Mouse (Mus musculus): ENCODE results near the gene Ccdc83. TPM values are rescaled to one million over a fixed set of nuclear protein-coding genes. Genes with fewer than 3 reads are reported as not detected.
"Not testable (repeated sequence)": the region's sequence is repeated elsewhere in the genome, so short reads cannot be mapped to it uniquely, and the experiment has no call there.

The Ccdc83 gene
- polyA plus RNA-seq, 1 experiment from 2014 or later = not detected

DNA sequence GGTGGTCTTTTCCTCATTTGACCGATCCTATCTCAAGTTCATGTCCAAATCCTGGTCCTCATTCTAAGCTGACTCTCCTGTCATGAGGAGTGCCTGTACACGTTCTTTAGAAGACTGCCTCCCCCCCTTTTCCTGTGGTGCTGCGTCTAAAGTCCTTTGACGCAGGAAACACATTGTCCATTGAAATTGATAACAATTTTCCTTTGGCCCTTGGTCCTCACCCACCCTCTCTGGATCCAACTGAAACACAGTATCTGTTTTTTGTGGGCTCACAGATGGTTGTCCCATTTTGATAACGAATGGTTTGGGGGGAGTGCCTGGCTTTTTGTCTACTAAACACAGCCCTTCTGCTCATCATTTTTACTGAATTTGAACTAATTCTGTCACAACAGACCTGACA lies 21.9 kb downstream of the Ccdc83 start:
- H3K4me3 ChIP-seq = no peak overlapping the region
- no peak overlapping the region for H3K4me2 ChIP-seq (replicated peaks)
- H3K27ac ChIP-seq (replicated peaks) = no peak overlapping the region
- no peaks in the 10 kb centered on the region for H3K9me3 ChIP-seq
- 83% methylated on average over 5 of the region's 5 CpGs for WGBS
- H3K36me3 ChIP-seq = no peaks in the 10 kb centered on the region
- no peak for ATAC-seq (replicated peaks)
- no peaks in the 10 kb centered on the region for H3K27me3 ChIP-seq
- no peaks in the 10 kb centered on the region for H3K4me1 ChIP-seq
- no peak overlapping the region for H3K9ac ChIP-seq (replicated peaks)

DNA sequence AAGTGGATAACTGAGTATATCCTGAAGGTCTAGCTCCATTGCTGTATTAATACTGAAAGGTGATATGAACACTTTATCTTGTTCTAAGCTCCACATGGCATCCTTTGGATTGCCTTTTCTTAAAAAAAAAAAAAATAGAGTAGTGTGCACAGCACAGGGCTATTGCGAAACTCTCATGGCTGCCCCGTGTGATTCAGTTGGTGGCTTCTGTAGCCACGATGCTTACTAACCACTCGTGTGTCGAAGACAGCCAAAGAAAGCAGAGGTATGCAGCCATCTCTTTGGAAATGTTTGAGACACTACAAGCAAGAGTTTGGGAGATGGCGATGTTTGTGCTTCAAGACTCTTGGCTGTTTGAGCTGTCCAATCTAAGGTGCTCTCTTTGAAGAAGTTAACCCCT lies 22.4 kb downstream of the Ccdc83 start:
- no peak for ATAC-seq (replicated peaks)
- no peaks in the 10 kb centered on the region for H3K4me1 ChIP-seq
- no peaks in the 10 kb centered on the region for H3K9me3 ChIP-seq
- H3K4me3 ChIP-seq = no peak overlapping the region
- no peak overlapping the region for H3K27ac ChIP-seq (replicated peaks)
- no peak overlapping the region for H3K4me2 ChIP-seq (replicated peaks)
- H3K9ac ChIP-seq (replicated peaks) = no peak overlapping the region
- no peaks in the 10 kb centered on the region for H3K36me3 ChIP-seq
- WGBS = 90% methylated on average over 6 of the region's 6 CpGs
- H3K27me3 ChIP-seq = no peaks in the 10 kb centered on the region

DNA sequence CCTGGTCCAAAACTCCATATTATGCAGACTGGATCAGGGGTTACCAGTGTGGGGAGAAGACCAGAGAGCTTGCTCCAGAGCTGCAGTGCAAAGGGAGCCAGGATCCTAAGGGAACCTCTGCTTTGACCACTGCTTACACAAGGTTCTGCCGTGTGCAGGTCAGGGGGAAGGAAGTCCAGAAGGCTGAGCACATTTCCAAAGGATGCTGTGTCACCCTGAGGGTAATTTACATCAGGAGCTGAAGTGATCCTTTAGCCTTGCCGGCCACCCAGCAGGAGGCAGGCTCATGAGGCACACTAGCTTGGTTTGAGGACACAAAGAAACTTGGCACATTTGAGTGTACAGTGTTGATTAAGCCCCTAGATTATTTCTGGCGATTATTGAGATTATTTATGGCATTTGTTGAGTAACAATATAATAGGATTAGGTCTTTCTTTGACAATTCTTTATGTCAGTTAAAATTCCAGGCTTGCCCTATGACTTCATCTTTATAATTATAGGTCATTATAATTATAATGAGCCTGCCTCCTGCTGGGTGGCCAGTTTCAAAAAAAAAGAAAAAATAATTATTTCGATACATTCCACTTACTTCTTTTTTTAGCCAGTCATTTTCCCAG lies 29.2 kb downstream of the Ccdc83 start:
- WGBS = 21% methylated on average over 4 of the region's 4 CpGs

DNA sequence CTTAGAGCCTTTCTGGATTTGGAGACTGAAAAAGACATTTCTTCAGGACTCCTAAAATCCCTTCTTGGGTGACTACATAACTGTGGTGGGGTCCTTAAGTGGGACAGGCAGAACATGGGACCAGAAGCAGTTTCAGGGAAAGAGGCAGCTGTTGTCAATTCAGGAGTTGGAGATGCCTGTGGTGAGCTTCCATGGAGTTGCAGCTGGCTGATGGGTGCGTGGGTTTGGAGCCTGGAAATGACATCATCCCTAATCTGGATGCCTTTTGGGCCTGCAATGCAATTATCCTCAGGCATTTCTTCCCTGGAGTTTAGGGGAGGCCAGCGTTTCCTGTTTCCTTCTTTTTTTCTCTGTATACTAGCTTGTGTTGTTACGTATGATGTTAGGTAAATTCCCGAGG lies 31.7 kb downstream of the Ccdc83 start:
- Histone ChIP-seq H3K4me1 (no peaks in the 10 kb centered on the region), H3K9ac (replicated peaks) (no peak overlapping the region), H3K36me3 (no peaks in the 10 kb centered on the region), H3K9me3 (no peaks in the 10 kb centered on the region), H3K27me3 (no peaks in the 10 kb centered on the region), H3K4me3 (no peak overlapping the region), H3K4me2 (replicated peaks) (no peak overlapping the region), H3K27ac (replicated peaks) (no peak overlapping the region)
- WGBS = 65% methylated on average over 4 of the region's 4 CpGs
- no peak for ATAC-seq (replicated peaks)

More for the DNA sequence above, 29.2 kb downstream of the Ccdc83 start:
- Histone ChIP-seq H3K27ac (replicated peaks) (no peak overlapping the region), H3K4me2 (replicated peaks) (no peak overlapping the region), H3K27me3 (no peaks in the 10 kb centered on the region), H3K9ac (replicated peaks) (no peak overlapping the region), H3K9me3 (no peaks in the 10 kb centered on the region), H3K4me3 (no peak overlapping the region), H3K4me1 (no peaks in the 10 kb centered on the region), H3K36me3 (no peaks in the 10 kb centered on the region)
- no peak for ATAC-seq (replicated peaks)

DNA sequence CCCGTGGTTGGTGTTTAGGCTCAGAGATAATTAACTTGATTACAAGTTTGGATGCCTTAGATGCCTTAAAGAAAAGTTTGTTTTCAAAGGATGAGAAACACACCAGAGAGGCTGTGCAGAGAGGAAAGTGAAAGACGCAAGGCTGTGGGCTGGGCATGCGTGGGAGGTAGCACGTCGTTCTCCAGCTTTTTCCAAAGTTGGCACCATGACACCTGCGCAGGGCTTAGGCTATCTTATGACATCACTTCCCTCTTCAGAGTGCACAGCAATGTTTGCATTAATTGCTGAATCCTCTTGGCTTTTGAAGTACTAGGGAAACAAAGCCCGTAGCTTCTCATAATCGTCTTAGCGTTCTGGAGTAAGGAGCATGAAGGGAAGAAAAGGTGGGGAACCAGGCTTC lies 34.1 kb downstream of the Ccdc83 start:
- Histone ChIP-seq H3K9me3 (no peaks in the 10 kb centered on the region), H3K27me3 (no peaks in the 10 kb centered on the region), H3K9ac (replicated peaks) (no peak overlapping the region), H3K4me3 (no peak overlapping the region), H3K27ac (replicated peaks) (no peak overlapping the region), H3K4me1 (no peaks in the 10 kb centered on the region), H3K4me2 (replicated peaks) (no peak overlapping the region), H3K36me3 (no peaks in the 10 kb centered on the region)
- ATAC-seq (replicated peaks) = no peak
- WGBS = 59% methylated on average over 9 of the region's 9 CpGs

DNA sequence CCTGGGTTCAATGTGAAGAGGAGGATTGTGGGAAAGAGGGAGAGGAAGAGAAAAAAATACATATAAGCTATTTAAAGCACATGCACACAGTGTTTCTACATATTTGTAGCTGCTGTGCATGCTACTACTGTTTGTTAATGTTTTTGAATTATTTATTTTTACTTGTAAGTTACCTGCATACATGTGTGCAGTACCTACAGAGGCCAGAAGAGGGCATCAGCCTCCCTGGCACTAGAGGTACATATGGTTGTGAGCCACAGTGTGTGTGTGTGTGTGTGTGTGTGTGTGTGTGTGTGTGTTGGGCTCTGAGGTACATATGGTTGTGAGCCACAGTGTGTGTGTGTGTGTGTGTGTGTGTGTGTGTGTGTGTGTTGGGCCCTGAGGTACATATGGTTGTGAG lies 36.7 kb downstream of the Ccdc83 start:
- not testable (repeated sequence) for H3K9ac ChIP-seq (replicated peaks); H3K36me3 ChIP-seq; H3K4me2 ChIP-seq (replicated peaks); H3K4me1 ChIP-seq; H3K27me3 ChIP-seq; H3K27ac ChIP-seq (replicated peaks); ATAC-seq (replicated peaks); H3K9me3 ChIP-seq; H3K4me3 ChIP-seq

DNA sequence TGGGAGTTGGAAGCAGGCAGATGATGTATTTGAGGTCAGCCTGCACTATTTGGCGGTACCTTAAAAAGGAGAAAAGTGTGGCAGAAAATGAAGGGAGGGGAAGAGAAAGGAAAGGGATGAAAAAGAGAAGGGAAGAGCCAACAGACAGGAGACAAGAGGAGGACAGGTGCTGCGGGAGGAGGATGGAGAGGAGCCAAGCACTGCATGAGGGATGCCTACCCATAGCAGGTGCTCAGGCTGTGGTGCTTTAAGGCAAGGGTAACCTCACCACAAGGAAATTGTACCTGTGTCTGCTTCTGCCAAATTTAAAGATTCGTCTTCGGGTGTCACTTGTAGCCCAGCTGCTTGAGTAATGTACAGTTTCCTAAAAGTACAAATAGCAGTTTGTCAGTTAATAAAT lies 37.5 kb downstream of the Ccdc83 start:
- Histone ChIP-seq H3K4me1 (no peaks in the 10 kb centered on the region), H3K27ac (replicated peaks) (no peak overlapping the region), H3K27me3 (no peaks in the 10 kb centered on the region), H3K36me3 (no peaks in the 10 kb centered on the region), H3K4me2 (replicated peaks) (no peak overlapping the region), H3K9me3 (no peaks in the 10 kb centered on the region), H3K9ac (replicated peaks) (no peak overlapping the region), H3K4me3 (no peak overlapping the region)
- WGBS = 91% methylated on average over 4 of the region's 4 CpGs
- no peak for ATAC-seq (replicated peaks)

DNA sequence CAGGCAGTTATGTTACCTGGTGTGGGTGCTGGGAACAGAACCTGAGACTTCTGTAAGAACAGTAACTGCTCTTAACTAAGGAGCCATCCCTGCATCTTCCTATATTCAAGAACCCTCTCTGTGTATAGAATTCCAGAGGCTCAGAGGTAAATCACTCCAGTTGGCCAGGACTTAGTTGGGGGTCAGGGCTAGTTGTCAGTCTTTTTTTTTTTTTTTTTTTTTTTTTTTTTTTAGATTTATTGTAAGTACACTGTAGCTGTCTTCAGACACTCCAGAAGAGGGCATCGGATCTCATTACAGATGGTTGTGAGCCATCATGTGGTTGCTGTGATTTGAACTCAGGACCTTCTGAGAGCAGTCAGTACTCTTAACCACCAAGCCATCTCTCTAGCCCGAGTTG lies 44.1 kb downstream of the Ccdc83 start:
- Histone ChIP-seq H3K9me3 (no peaks in the 10 kb centered on the region), H3K36me3 (no peaks in the 10 kb centered on the region), H3K4me1 (0 out of 2 replicates have a peak, but pooled peaks cover 3% of the 10 kb centered on the region), H3K4me3 (no peak overlapping the region), H3K27me3 (no peaks in the 10 kb centered on the region), H3K27ac (replicated peaks) (no peak overlapping the region), H3K4me2 (replicated peaks) (no peak overlapping the region), H3K9ac (replicated peaks) (no peak overlapping the region)
- no peak for ATAC-seq (replicated peaks)
- WGBS = 74% methylated on average over 2 of the region's 2 CpGs

DNA sequence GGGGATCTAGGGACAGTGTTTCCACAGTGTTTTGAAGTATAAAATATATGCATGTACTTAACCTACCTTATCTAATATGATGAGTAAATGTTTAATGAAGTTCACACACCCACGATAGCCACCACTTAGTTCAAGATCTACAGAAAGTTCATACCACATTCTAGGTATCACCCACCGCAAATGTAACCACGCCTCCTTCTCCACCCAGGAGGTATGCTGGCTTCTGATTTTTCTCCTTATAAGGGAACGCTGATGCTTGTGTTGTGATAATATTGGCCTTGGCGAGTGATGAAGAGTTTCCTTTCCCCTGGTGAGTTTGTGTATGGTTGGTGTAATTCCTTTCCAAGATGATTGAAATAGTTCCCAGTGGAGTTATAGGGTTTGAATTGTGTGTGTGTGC lies 47.5 kb downstream of the Ccdc83 start:
- Histone ChIP-seq H3K4me1 (0 out of 2 replicates have a peak, but pooled peaks cover 3% of the 10 kb centered on the region), H3K4me3 (no peak overlapping the region), H3K27me3 (no peaks in the 10 kb centered on the region), H3K9ac (replicated peaks) (no peak overlapping the region), H3K9me3 (no peaks in the 10 kb centered on the region), H3K4me2 (replicated peaks) (no peak overlapping the region), H3K27ac (replicated peaks) (no peak overlapping the region), H3K36me3 (no peaks in the 10 kb centered on the region)
- WGBS = 92% methylated on average over 5 of the region's 5 CpGs
- ATAC-seq (replicated peaks) = no peak

DNA sequence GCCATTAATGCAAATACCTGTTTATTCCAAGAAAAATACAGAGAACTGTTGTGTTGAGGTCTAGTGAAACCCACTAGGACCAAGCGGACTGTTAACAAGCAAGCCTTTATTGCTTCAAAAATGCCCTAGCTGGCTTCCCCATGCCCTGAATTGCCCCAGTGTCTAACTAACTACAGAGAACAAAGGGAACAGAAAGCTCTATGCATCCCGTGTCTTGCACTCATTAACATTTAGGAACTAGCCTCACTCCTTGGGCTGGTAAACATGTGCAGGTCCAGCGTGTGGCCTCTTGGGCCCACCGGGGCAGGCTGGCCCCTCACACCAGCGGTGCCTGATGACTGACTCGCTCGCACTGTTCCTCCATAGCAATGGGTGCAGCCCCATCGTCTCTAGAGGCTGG lies 49.1 kb downstream of the Ccdc83 start:
- no peaks in the 10 kb centered on the region for H3K27me3 ChIP-seq
- peak; percentile 50 for ATAC-seq (replicated peaks)
- no peaks in the 10 kb centered on the region for H3K36me3 ChIP-seq
- 24% methylated on average over 8 of the region's 8 CpGs for WGBS
- no peak overlapping the region for H3K9ac ChIP-seq (replicated peaks)
- no peak overlapping the region for H3K4me2 ChIP-seq (replicated peaks)
- H3K9me3 ChIP-seq = no peaks in the 10 kb centered on the region
- H3K4me1 ChIP-seq = 0 out of 2 replicates have a peak, but pooled peaks cover 3% of the 10 kb centered on the region
- no peak overlapping the region for H3K27ac ChIP-seq (replicated peaks)
- H3K4me3 ChIP-seq = no peak overlapping the region

DNA sequence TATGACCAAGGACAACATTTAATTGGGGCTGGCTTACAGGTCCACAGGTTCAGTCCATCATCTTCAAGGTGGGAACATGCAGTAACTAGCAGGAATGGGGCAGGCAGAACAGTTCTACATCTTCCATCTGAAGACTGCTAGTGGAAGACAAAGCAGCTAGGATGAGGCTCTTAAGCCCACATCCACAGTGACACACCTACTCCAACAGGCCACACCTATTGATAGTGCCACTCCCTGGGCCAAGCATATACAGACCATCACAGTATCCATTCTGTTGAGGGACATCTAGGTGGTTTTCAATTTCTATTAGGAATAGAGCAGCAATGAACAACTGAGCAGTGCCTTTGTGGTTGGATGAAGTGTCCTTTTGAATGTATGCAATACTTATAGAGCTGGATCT lies 54.6 kb downstream of the Ccdc83 start:
- ATAC-seq (replicated peaks) = no peak; the same call in 1 of the 2 replicates
- Histone ChIP-seq H3K27ac (replicated peaks) (no peak overlapping the region), H3K4me2 (replicated peaks) (no peak overlapping the region), H3K36me3 (peaks cover 25% of the 10 kb centered on the region), H3K4me3 (no peak overlapping the region), H3K4me1 (no peaks in the 10 kb centered on the region), H3K9me3 (no peaks in the 10 kb centered on the region), H3K27me3 (no peaks in the 10 kb centered on the region), H3K9ac (replicated peaks) (no peak overlapping the region)

DNA sequence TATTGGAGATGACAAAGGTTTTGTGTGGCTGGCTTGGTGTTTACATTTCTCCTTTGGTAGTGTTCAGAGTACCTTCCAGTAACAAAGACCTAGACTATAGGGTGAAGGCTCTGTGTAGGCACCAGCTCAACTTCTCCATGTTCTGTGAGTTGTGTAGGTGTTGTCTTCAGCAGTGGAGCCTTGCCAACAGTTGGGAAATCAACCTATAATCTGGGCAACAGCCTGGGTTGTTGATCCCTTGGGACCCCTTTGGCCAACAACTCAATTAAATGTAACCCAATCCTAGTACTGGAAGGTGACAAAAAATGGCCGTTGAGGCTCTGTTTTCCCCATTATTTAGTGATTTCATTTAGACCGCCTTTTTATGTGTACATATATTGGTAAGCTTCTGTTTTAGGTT lies 55.5 kb downstream of the Ccdc83 start:
- Histone ChIP-seq H3K9ac (replicated peaks) (no peak overlapping the region), H3K9me3 (no peaks in the 10 kb centered on the region), H3K27me3 (no peaks in the 10 kb centered on the region), H3K4me1 (no peaks in the 10 kb centered on the region), H3K27ac (replicated peaks) (no peak overlapping the region), H3K4me2 (replicated peaks) (no peak overlapping the region), H3K36me3 (peaks cover 25% of the 10 kb centered on the region), H3K4me3 (no peak overlapping the region)
- 93% methylated on average over 2 of the region's 2 CpGs for WGBS
- no peak for ATAC-seq (replicated peaks)

DNA sequence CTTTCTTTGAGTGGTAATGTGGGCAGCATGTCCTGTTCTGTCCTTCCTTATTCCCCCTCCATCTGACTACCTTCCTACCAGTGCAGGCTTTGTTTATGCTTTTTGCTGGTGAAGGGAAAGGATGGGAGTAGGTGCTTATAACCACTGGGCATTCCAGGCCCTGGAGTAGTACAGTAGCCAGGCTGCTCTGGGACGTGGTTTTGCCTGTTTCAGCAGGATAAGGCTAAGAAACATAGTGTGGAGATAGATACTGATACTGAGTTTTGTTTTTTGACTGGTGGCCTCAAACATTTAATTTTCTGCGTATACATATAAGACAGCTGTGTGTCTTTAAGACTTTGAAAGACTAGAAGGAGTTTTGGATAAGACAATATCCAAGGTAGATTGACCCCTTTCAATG lies 61.7 kb downstream of the Ccdc83 start:
- no peaks in the 10 kb centered on the region for H3K4me1 ChIP-seq
- H3K9ac ChIP-seq (replicated peaks) = no peak overlapping the region
- no peak overlapping the region for H3K4me2 ChIP-seq (replicated peaks)
- no peak for ATAC-seq (replicated peaks)
- H3K36me3 ChIP-seq = peaks cover 23% of the 10 kb centered on the region
- no peaks in the 10 kb centered on the region for H3K27me3 ChIP-seq
- no peaks in the 10 kb centered on the region for H3K9me3 ChIP-seq
- no peak overlapping the region for H3K4me3 ChIP-seq
- no peak overlapping the region for H3K27ac ChIP-seq (replicated peaks)
- 100% methylated on average over 2 of the region's 2 CpGs for WGBS

Measured in forebrain, embryonic 15.5 days (tissue).